Comparison of ENCODE assay signal across 15 mouse cellular contexts in the genomic region with DNA sequence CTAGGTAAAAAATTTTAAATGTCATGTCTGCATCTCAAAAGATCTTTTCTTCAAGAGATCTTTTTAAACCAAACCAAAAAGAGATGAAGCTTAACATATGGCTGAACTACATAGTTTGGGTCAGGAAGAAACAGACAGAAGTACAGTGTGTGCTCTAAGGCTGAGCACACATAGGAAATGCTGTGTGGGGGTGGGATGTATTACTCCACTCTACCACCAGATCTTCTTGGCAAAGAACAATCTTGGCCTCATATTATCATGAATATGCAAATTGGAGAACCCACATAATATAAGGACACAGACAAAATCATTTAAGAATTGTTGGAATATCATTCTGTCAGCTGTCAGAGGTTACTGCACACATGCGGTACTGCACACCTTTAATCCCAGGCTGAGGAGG. TPM values are rescaled to one million over a fixed set of nuclear protein-coding genes. Genes with fewer than 3 reads are reported as not detected.
A peak's percentile ranks its signal among the peaks of the same experiment; 100 is the strongest.
DNase-seq lines count a peak whose midpoint lies in the region.
"Had no signal": no experiment of that assay in that cellular context is flagged by ENCODE, and none has a peak within 500 bp of the region (broad histone marks: within the 10 kb centered on the region; RNA-seq: fewer than 3 reads in every experiment).

No protein-coding gene starts in this region.

- DNase-seq in frontal cortex, postnatal 36 days (ENCODE audit: low spot score in 2 of 2): peak; percentile 12 to 26
- no peak for DNase-seq in frontal cortex, postnatal 25 days (ENCODE audit: low spot score in 2 of 2)
- DNase-seq in layer of hippocampus, adult 9-11 months: peak; percentile 53
- no peak for DNase-seq in layer of hippocampus, postnatal 25 days (ENCODE audit: extremely low spot score in 1 of 2, low spot score in 1 of 2)
- peak; percentile 66 for DNase-seq in brain, adult 2 months (ENCODE audit: low read depth, low spot score)
- DNase-seq in adrenal gland, postnatal 25 days: no peak
- DNase-seq: adrenal gland, adult 2 months; adrenal gland, postnatal 36 days; cerebellum, adult 11-12 months; cerebellum, adult 9-10 months; cerebellum, postnatal 25 days; forebrain, postnatal 0 days; gastrocnemius, postnatal 14 days; heart, postnatal 4 days had no signal

RNA-seq across cellular contexts. Expression of a gene that starts 19.1 kb away (rescaled TPM):
- 1 to 10 TPM; 3.5 to 4.4 TPM for total RNA-seq in layer of hippocampus, postnatal 25 days (2021)
- total RNA-seq in adrenal gland, postnatal 25 days (2021): 2.0 and 3.2 TPM in 2 replicates

RNA-seq across cellular contexts. Expression of a gene that starts 19.2 kb away (rescaled TPM):
- total RNA-seq in layer of hippocampus, postnatal 25 days (2021): under 1 TPM; 0.37 to 0.82 TPM
- 0.19 and 1.1 TPM in 2 replicates for total RNA-seq in adrenal gland, postnatal 25 days (2021)
- total RNA-seq: granulocyte monocyte progenitor cell, adult 5-6 weeks; heart, postnatal 4 days had no signal

RNA-seq across cellular contexts. Expression of a gene that starts 26.9 kb away (rescaled TPM):
- 100 to 1,000 TPM; 265 to 273 TPM for total RNA-seq in layer of hippocampus, postnatal 25 days (2021)
- total RNA-seq in adrenal gland, postnatal 25 days (2021): 24.3 and 28.3 TPM in 2 replicates

Comparison
In these comparisons a context has a peak if more than half of its experiments do, and no peak if none do; other contexts are left out.
1. DNase-seq: peak in frontal cortex, postnatal 36 days (2 of 2), layer of hippocampus, adult 9-11 months (single experiment) and brain, adult 2 months (single experiment); none in frontal cortex, postnatal 25 days (0 of 2), layer of hippocampus, postnatal 25 days (0 of 2) and adrenal gland, postnatal 25 days (single experiment).